Mouse (Mus musculus): Measurements from ENCODE around the gene Herc1.
"Not testable (repeated sequence)": the region's sequence is repeated elsewhere in the genome, so short reads cannot be mapped to it uniquely, and the experiment has no call there.

Gene Herc1

GRCm38 (mm10) chr9:66349144-66349859 lies 948 bp upstream of the Herc1 start:
- DNase-seq, result peak; percentile 41

- peak; percentile 68 for DNase-seq
Observed at GRCm38 (mm10) chr9:66350788-66351430, 659 bp downstream of the Herc1 start.

DNA sequence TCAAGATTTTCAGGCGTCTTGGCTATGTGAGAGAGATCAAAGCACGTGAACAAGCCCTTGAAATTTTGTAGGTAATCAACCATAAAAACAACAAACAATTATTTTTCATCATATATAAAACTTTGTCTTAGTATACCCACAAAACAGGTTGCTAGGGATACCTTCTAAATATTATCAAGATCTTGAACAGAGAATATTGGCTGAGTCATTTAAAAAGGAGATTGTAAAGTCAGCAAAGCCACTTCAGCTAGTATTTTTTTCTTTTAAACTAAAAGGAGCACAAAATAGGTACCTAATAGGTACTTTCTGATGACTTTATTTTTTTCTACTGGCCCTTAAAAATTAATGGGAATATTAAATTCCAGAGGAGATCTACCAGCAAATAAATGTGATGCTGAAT lies 2.5 kb downstream of the Herc1 start:
- DNase-seq, result no peak

DNA sequence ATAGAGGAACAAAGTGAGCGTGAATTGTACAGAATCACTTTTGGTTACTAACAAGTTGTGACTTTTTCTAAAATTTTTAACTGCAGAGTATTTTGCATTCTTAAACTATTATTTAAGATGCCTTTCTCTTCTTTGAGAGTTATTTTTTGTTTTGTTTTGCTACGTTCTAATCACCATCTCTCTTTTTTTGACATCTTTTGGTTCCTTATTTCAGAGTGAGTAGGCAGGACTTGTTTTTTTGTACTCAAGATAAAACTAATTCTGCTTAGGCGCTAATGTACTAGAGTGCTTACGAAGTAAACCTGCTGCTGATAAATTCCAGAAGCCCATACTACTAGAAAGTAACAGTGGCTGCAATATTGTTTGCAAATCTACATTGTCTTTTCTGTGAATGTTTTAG lies 8.9 kb downstream of the Herc1 start:
- DNase-seq, result no peak

DNA sequence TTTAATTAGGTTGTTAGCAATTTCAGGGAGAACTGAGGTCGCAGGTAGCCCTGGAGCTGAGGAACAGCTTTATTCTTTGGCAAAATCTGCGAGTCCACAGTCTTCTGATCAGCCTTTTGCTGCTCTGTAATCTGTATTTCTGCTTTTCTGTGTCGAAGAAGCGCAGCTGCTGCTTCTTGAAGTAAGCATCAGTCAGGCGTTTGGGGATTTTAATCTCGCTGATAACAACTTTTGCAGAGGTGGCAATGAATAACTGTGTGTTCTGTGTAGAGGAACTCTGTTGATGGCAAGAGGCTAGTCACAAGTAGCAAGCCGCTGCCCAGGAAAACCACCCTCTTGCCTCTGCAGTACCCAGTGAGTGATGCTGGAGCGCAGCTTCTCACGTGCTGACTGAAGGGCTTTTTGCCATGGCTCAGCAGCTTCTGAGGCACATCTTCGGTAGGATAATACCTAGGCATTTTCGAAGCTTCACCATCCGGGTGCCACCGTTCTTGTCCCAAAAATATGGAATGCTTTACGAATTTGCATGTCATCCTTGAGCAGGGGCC lies 10.0 kb downstream of the Herc1 start:
- DNase-seq, result no peak

DNA sequence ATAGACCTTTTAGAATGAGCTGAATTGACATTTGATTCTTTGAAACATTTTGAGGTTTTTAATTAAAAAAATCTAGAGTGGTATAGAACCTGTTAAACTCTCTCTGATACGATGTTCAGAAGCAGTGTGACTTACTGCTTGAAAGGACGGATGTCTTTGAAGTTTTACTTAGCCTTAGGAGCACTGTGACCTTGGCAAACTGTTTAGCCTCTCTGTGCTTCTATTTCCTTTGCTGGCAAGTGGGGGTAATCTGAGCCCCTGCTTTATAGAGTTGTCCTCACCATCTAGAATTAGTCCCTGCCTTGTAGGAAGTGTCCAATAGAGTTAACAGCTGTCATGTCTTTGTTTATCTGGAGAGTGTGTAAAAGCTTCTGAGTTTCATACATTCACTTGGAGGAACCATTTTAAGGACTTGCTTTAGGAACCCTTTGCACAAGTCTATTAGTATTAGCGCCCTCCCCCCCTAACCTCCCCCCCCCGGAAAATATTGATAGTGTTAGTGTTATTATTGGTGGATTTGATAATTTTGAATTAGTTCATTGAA lies 18.7 kb downstream of the Herc1 start:
- DNase-seq, result no peak

- DNase-seq, result no peak
Observed at GRCm38 (mm10) chr9:66370334-66370733, 20.1 kb downstream of the Herc1 start.

DNA sequence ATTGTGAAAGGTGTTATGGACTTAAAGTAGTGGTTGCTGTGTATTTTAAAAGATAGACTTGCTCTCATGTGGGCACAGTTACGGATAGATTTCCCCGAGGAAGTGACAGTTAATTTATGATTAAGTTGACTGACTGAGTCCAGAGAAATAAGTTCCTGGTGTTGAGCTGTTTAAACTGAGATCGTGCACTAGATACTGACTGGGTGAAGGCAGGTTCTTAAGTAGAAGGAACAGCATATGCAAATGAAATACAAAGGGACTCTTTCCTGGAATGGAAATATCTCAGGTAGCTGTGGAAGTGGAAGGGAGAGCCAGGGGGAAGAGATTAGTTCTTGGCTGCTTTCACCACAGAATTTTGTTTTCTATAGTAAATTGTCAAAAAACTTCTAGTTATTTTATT lies 20.6 kb downstream of the Herc1 start:
- no peak for DNase-seq

- DNase-seq, result peak; percentile 14
Observed at GRCm38 (mm10) chr9:66373432-66373831, 23.2 kb downstream of the Herc1 start.

DNA sequence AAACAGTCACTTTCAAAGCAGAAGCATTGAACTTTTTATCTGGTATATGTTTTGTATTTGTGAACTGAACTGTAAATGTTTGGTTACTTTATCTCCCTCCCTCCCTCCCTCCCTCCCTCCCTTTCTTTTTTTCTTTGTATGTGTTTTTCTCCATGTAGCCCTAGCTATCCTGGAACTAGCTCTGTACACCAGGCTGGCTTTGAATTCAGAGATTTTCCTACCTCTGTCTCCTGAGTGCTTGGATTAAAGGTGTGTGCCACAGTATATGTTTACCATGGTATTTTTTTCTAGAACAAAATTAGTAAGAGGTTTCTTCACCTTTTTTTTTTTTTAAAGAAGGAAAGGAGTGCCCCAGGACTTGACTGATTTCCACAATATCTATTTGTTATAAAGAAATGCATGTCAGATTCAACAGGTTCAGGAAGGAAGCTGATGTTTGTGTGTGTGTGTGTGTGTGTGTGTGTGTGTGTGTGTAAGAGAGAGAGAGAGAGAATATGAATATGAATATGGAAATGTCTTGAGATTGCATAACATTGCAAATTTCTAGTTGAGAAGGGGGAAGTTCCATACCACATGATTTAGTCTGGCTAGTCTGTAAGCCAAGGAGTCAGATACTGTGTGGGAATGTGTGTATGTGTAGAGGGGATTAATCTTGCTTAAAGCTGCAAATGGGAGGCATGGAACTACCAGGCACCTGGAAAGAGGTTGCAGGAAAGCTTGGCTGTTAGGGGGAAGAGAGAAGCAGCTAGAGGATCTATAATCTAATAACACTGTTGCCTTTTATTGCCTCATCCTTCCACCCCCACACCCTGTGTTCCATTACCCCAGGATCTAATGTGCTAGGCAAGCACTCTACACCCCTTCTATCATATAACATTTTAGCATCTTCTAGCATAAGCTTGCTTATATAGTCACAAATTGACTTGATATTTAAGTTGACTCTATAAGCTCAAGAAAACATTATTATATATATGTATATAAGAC lies 24.5 kb downstream of the Herc1 start:
- no peak for DNase-seq

DNA sequence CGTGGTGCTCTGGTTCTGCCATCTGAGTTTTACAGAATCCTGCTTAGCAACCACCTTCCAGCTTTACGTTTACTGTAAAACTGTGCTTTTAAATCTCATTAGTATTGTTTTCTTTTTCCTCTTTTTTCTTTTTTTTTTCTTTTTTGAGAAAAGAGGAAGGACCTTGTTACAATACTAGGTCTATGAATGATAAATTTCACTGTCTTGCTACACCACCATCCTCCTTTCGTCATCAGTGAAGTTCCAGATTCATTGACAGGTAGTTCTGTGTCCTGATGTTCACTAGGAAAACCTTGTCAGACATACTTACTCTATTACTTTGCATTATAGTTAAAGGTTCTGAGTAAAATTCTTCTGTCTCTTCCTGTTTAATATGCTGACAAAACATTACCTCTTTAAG lies 33.2 kb downstream of the Herc1 start:
- no peak for DNase-seq

- DNase-seq, result not testable (repeated sequence)
Observed at GRCm38 (mm10) chr9:66390338-66390737, 40.1 kb downstream of the Herc1 start.

DNA sequence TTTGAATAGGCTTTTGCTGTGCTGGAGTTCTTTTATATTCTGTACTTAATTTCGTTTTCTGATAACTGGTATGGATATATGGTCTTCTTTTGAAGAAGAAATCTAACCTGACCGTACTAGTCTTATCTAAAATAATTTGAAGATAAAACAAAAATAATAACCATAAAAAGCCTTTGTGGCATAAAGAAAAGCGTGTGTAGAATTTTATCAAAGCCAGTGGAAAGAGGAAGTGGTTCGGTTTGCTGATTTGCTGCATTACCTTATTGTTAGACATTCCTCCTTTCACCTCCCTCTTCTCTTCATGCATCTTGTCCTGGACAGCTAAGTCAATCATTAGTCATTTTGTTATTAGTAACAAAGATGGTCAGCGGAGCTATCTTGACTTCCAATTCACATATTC lies 43.1 kb downstream of the Herc1 start:
- DNase-seq, result no peak

- no peak for DNase-seq
Observed at GRCm38 (mm10) chr9:66423492-66423891, 73.2 kb downstream of the Herc1 start.

DNA sequence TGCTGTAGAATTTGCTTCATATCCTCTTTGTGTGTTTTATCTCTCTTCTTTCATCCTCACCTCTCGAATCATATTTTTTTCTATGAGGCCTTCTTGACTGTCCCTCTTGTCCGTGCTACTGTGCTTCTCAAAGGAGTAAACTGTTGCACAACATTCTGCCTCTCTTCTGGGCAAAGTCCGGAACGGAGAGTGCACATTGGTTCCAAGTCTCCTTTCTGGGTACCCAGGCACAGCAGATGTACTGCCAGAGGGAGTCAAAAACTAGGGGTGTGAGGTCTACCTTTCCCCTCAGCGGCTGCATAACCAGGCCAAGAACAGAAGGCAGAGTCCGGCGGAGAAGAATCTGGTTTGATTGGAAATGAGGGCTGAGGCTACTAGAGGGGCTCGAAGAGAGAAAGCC lies 89.8 kb downstream of the Herc1 start:
- DNase-seq, result no peak

DNA sequence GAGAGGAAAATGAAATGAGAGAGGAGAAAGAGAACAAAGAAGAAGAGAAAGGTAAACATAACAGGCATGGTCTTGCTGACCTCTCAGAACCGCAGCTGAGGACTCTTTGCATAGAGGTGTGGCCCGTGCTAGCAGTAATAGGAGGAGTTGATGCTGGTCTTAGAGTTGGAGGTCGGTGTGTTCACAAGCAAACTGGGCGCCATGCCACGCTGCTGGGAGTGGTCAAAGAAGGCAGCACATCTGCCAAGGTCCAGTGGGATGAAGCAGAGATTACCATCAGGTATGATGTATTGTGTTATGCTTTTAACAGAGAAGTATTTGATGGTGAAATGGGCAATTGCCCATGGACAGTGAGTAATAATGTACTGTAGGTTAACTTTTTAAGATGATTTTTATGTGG lies 98.0 kb downstream of the Herc1 start:
- DNase-seq, result no peak

DNA sequence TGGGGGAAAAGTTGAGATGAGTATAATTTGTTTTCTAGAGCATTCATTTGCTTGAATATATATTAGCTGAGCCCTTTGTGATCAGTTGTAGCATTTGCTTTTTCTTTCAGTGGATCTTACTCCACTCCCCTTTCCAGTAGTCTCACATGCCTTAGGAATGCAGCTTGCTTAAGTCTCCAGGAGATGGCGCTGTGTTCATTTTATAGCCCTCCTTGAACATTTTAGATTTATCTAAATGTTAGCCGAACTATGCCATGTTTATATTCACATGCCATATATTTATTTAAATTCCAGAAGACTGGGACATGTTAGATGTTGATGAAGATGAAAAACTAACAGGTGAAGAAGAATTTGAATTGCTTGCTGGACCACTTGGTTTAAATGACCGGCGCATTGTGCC lies 114.8 kb downstream of the Herc1 start:
- DNase-seq, result no peak

DNA sequence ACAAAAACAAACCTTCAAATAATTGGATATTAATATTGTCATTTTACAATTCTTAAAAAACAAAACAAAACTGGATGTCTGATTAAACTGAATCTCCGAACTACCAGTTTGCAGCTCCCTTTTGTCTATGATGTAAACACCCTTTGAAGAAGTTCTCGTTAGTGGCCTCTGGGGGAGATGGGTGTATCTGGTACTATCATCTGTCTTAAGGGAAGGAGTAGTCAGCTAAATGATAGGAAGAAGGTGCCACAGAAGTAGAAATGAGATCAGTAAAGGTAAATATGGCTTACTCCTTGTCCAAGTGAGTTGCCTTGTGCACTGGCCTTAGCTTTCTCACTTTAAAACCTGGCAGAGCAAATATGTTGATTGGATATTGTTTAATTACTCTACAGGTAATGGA lies 127.5 kb downstream of the Herc1 start:
- DNase-seq, result no peak

DNA sequence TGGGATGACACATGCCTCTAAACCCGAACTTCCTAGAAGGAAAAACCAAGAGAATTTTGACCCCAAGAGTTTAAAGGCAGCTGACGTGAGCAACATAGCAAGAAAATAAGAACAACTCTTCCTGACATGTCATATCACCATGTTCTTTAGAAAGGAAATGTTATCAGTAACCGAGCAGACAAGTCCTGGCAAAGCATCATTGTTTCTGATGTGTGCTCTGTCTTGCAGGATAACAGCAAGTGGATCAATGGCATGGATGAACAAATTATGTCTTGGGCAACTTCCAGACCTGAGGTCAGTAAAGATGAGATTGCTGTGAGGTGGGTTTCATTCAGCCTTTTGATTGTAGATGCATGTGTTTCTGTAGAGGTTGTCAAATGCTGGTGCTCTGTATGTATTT lies 133.2 kb downstream of the Herc1 start:
- DNase-seq, result no peak

DNA sequence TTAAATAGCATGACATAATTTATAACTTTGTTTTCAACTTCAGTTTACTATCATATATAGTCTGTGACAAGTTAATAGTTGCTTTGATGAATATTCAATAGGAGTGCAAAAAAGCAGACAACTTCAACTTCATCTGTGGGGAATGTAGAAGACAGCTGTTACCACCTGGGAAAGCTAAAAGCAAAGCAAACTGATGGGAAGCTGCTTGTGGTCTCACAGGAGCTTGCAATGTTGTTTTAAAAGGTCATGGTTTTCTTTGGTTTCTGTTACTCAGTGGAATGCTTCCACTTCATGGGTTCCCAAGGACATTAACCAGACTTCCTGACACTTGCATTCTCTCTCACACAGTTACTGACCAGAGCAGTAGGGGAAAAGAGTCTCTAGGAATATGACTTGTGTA lies 138.5 kb downstream of the Herc1 start:
- DNase-seq, result no peak

GRCm38 (mm10) chr9:66492361-66492760 lies 142.1 kb downstream of the Herc1 start:
- no peak for DNase-seq

DNA sequence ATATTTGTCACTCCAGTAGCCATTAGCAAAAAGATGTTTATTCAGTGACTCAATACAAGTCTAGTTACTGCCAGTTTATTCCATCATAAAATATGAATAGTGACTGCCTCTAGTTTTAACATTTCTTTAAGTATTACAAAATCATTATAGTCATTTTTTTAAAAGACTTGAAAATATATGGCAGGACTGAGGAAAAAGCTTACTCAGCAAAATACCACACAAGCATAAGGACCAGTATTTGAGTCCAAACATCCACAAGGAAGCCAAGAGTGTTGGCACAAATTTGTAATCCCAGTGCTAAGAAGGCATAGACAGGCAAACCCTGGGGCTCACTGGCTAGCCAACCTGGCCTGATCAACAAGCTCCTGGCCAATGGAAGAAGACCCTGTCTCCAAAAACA lies 143.7 kb downstream of the Herc1 start:
- no peak for DNase-seq

DNA sequence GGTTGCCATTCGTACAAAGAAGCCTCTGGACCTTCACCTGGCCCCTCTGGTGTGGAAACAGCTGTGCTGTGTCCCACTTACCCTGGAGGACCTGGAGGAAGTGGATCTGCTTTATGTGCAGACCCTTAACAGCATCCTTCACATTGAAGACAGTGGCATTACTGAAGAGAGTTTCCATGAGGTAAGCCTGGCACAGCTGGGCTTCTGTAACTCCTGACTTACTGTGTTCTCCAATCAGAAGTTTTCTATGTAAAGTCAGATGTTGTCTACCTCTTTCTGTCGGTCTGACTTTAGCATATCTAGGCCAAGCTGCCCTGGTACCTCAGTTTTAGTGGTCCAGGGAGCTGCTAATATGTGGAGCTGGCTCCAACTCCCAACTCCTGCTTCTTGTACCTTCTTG lies 151.0 kb downstream of the Herc1 start:
- DNase-seq, result no peak

All from liver (tissue).